Mouse (Mus musculus): ENCODE measurements around the gene Fkbp8. TPM values are rescaled to one million over a fixed set of nuclear protein-coding genes. Genes with fewer than 3 reads are reported as not detected.

Gene Fkbp8
- polyA plus RNA-seq, 1 experiment from 2014 or later = 389 TPM

Other genes starting within 250 kb of the Fkbp8 start
- 22.7 and 30.1 TPM in 2 replicates for gene Homer3, start 244.9 kb upstream of the Fkbp8 start, polyA plus RNA-seq (2015; fragmentation: Nextera tagmentation; extraction: Ambion mirVana)
- 42.2 and 46.7 TPM in 2 replicates for gene Ddx49, start 225.2 kb upstream of the Fkbp8 start, polyA plus RNA-seq (2015; fragmentation: Nextera tagmentation; extraction: Ambion mirVana)
- 299 and 314 TPM in 2 replicates for gene Cope, start 225.2 kb upstream of the Fkbp8 start, polyA plus RNA-seq (2015; fragmentation: Nextera tagmentation; extraction: Ambion mirVana)
- 35.5 and 42.4 TPM in 2 replicates for gene Cers1, start 211.9 kb upstream of the Fkbp8 start, polyA plus RNA-seq (2015; fragmentation: Nextera tagmentation; extraction: Ambion mirVana)
- 7.9 and 9.8 TPM in 2 replicates for gene Gdf1, start 197.9 kb upstream of the Fkbp8 start, polyA plus RNA-seq (2015; fragmentation: Nextera tagmentation; extraction: Ambion mirVana)
- gene Upf1, start 174.4 kb upstream of the Fkbp8 start, polyA plus RNA-seq (2015; fragmentation: Nextera tagmentation; extraction: Ambion mirVana) = 11.8 and 12.6 TPM in 2 replicates
- gene Comp, start 154.2 kb upstream of the Fkbp8 start, polyA plus RNA-seq (2015; fragmentation: Nextera tagmentation; extraction: Ambion mirVana) = 3.1 and 6.4 TPM in 2 replicates
- gene Crtc1, start 88.1 kb upstream of the Fkbp8 start, polyA plus RNA-seq (2015; fragmentation: Nextera tagmentation; extraction: Ambion mirVana) = 44.9 and 45.6 TPM in 2 replicates
- gene Klhl26, start 50.8 kb upstream of the Fkbp8 start, polyA plus RNA-seq (2015; fragmentation: Nextera tagmentation; extraction: Ambion mirVana) = 33.3 and 35.0 TPM in 2 replicates
- 153 and 188 TPM in 2 replicates for gene Tmem59l, start 40.4 kb upstream of the Fkbp8 start, polyA plus RNA-seq (2015; fragmentation: Nextera tagmentation; extraction: Ambion mirVana)
- gene Crlf1, start 34.6 kb upstream of the Fkbp8 start, polyA plus RNA-seq (2015; fragmentation: Nextera tagmentation; extraction: Ambion mirVana) = 7.9 and 8.7 TPM in 2 replicates
- 165 and 181 TPM in 2 replicates for gene Rex1bd, start 21.0 kb upstream of the Fkbp8 start, polyA plus RNA-seq (2015; fragmentation: Nextera tagmentation; extraction: Ambion mirVana)
- 653 and 714 TPM in 2 replicates for gene Uba52, start 16.9 kb upstream of the Fkbp8 start, polyA plus RNA-seq (2015; fragmentation: Nextera tagmentation; extraction: Ambion mirVana)
- gene Kxd1, start 232 bp downstream of the Fkbp8 start, polyA plus RNA-seq (2015; fragmentation: Nextera tagmentation; extraction: Ambion mirVana) = 44.4 and 51.1 TPM in 2 replicates
- gene Ell, start 11.7 kb downstream of the Fkbp8 start, polyA plus RNA-seq (2015; fragmentation: Nextera tagmentation; extraction: Ambion mirVana) = 14.7 and 19.2 TPM in 2 replicates
- gene Isyna1, start 66.6 kb downstream of the Fkbp8 start, polyA plus RNA-seq (2015; fragmentation: Nextera tagmentation; extraction: Ambion mirVana) = 137 and 142 TPM in 2 replicates
- 170 and 175 TPM in 2 replicates for gene Ssbp4, start 81.1 kb downstream of the Fkbp8 start, polyA plus RNA-seq (2015; fragmentation: Nextera tagmentation; extraction: Ambion mirVana)
- 1.5 and 2.6 TPM in 2 replicates for gene Lrrc25, start 88.4 kb downstream of the Fkbp8 start, polyA plus RNA-seq (2015; fragmentation: Nextera tagmentation; extraction: Ambion mirVana)
- 0.22 TPM in 2 replicates for gene Gdf15, start 104.7 kb downstream of the Fkbp8 start, polyA plus RNA-seq (2015; fragmentation: Nextera tagmentation; extraction: Ambion mirVana)
- gene Pgpep1, start 132.7 kb downstream of the Fkbp8 start, polyA plus RNA-seq (2015; fragmentation: Nextera tagmentation; extraction: Ambion mirVana) = 78.6 TPM in 2 replicates
- gene Lsm4, start 145.5 kb downstream of the Fkbp8 start, polyA plus RNA-seq (2015; fragmentation: Nextera tagmentation; extraction: Ambion mirVana) = 191 and 206 TPM in 2 replicates
- gene Jund, start 171.2 kb downstream of the Fkbp8 start, polyA plus RNA-seq (2015; fragmentation: Nextera tagmentation; extraction: Ambion mirVana) = 73.7 and 82.7 TPM in 2 replicates
- 0.04 and 0.09 TPM in 2 replicates for gene Iqcn, start 175.7 kb downstream of the Fkbp8 start, polyA plus RNA-seq (2015; fragmentation: Nextera tagmentation; extraction: Ambion mirVana)
- gene Gm3336, start 190.8 kb downstream of the Fkbp8 start, polyA plus RNA-seq (2015; fragmentation: Nextera tagmentation; extraction: Ambion mirVana) = not detected in 2 replicates
- 0.17 and 0.40 TPM in 2 replicates for gene Pde4c, start 196.0 kb downstream of the Fkbp8 start, polyA plus RNA-seq (2015; fragmentation: Nextera tagmentation; extraction: Ambion mirVana)
- 536 and 627 TPM in 2 replicates for gene Rab3a, start 227.0 kb downstream of the Fkbp8 start, polyA plus RNA-seq (2015; fragmentation: Nextera tagmentation; extraction: Ambion mirVana)
- 40.5 and 43.5 TPM in 2 replicates for gene Mpv17l2, start 233.2 kb downstream of the Fkbp8 start, polyA plus RNA-seq (2015; fragmentation: Nextera tagmentation; extraction: Ambion mirVana)
- 97.5 and 102 TPM in 2 replicates for gene Pik3r2, start 249.0 kb downstream of the Fkbp8 start, polyA plus RNA-seq (2015; fragmentation: Nextera tagmentation; extraction: Ambion mirVana)